Mouse (Mus musculus): ENCODE results near the gene Gm10553.
"Not testable (repeated sequence)": the region's sequence is repeated elsewhere in the genome, so short reads cannot be mapped to it uniquely, and the experiment has no call there.

The Gm10553 gene
- long read RNA-seq, experiment 1: 0 reads
- long read RNA-seq, experiment 2: 0 reads

DNA sequence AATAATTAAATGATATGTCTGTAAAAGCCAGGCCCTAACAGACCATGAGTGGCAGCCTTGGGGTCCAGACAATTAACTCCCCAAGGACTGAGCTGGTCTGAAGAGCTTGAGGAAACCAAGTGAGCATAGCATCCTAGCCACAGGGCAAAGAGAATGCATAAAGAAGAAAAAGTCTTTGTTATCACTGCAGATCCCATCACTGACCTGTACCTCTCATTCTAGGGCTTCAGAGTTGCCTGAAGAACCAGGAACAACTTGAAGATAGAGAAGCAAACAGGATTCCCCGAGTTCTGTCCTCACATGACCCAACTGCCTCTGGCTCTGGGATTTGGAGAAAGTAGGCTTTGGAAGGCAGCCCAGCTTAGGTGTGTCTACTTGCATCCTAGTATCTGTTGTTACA, at the start of gene Gm10553:
Gm10553 (plus strand) TSS at position 301 of the 400 bp plus-strand sequence.
- intact Hi-C loops (cut with DNase I): not testable (repeated sequence)

DNA sequence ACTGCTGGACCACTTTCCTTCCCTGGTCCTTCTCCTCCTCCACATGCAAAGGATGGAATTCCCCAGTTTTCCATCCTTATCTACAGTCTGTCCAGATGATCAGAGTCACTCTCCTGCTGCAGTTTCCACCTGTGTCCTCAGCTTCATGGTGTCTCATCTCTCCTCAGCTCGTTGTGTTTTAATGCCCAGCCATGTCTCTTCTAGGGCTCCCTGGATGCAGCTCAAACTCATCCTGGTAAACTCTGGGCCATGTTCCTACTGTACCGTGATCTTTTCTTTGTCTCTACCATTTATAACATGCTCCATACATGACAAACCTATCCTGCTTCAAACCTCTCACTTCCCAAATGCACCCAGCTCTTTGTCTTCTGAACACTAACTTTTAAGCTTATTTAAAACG, 28.3 kb upstream of the Gm10553 start:
- intact Hi-C loops (cut with DNase I): not testable (repeated sequence)

DNA sequence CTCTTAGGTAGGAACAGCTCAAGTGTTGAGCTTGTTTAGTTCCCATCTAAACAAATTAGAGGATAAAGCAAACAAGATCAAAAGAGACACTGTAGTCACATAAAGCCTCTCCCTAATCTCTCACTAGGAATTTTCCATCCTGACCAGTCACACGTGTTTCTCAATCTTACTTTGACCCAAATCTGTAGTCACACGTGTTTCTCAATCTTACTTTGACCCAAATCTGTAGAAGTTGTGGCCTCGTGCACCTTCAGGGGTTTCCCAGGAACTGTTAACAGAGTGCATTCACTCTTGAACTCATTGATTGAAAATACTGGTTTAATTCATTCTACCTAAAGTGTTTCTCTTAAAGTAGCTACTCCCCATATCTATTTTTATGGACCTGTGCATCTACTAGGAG, 26.9 kb upstream of the Gm10553 start:
- intact Hi-C loops (cut with DNase I): not testable (repeated sequence)

DNA sequence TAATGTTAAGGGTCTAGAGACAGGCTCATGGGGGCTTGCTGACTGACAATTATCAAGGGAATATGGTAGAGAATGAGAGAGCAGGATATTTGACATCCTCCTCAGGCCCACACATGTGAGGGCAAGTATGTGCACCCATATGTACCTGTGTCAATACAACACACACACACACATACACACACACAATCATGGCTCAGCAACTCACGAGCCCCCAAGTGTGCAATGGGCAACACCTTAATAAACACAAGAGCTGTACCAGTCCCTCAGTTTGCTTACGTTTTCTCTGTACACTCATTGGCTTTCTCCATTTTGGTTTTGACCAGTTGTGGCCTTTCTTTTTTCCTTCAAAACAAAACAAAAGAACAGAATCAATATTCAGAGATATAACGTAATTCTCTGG, 15.2 kb upstream of the Gm10553 start:
- intact Hi-C loops (cut with DNase I): not testable (repeated sequence)

DNA sequence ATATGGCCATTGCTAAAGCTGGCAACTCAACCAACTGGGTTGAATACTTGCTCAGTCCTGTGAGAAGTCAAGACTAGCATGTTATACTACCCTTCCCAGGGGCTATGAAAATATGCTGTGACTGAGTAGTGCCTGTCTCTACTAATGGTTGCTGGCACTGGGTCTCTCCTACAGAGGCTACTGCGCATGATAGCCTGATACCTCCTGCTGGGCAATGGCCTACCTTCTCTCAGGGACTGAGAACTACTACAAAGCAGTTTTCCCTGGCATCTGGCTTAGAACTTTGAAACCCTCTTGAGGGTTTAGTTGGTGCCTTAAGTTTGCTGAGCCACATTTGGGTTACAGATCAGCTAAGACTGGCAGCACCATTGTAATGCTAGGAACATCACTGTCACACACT, 13.8 kb upstream of the Gm10553 start:
- intact Hi-C loops (cut with DNase I): not testable (repeated sequence)

DNA sequence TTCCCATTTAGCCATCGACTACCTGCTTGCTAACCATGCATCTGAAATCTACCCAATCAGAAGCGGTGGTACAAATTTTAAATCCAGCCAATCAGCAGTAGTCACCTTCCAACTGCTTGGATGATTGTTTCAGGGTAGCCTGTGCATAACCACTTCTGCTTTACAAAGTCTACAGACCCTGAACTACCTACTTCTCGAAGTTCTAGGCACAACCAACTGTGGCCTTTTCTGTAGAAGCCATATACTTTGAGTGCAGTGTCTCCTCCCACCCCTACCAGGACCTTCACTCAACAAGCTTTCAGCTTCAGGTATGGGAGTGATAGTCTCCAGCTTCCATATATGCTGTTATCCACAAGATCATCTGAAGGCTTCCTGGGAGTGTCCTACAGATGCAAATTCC, 7.8 kb upstream of the Gm10553 start:
- intact Hi-C loops (cut with DNase I): not testable (repeated sequence)

DNA sequence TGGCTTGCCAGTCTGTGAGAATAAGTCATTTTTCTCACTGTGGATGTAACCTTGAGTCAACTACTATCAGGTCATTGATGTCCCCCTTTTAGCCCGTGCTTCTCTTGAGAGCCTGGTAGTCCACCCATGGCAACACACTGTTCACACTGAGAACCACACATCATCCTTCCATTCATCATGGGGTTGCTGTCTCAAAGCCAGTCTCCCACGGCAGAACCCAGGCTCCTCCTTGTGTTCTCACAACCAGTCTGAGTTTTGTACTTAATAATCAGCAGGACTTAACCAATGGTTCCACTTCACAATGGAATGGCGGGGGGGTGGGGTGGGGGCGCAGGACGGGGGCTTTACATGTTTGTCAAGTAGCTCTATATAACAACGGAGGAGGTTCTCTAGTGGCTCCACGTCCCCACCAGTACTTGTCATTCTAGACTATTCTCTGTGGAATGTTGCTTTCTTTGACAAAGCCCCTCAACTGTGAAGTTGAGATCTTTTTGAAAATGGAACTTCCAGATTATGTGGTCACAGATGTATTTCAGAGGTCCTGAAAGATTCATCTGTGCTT, 6.9 kb upstream of the Gm10553 start:
- intact Hi-C loops (cut with DNase I): not testable (repeated sequence)

DNA sequence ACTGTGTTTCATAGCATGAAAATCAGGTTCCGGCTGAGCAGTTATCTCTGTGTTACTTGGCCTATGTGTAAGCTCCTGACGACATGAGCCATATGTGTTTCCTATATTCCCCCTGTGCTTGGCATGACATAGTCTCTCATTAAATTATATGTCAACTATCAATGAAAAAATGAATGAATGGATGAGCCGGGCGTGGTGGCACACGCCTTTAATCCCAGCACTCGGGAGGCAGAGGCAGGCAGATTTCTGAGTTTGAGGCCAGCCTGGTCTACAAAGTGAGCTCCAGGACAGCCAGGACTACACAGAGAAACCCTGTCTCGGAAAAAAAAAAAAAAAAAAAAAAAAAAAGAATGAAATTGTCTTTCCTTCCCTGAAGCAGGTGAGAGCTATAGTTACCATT, 883 bp upstream of the Gm10553 start:
- intact Hi-C loops (cut with DNase I): not testable (repeated sequence)

DNA sequence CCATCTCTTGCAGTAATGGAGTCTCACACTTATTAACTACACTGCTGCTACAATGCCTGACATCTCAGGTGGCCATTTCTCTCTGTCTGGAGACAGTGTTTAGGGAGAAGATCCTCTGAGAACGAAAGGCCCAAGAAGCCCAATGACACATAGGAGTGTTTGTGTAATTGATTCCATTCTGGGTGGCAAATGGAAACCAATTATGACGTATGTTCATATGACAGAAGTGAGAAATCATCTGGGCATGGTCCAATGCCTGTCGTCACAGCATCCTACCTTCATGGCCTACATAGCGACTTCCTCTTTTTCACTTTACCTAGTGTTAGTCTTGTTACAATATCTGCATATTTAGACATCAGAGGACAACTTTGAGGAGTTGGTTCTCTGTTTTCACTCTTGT, 1.8 kb downstream of the Gm10553 start:
- intact Hi-C loops (cut with DNase I): not testable (repeated sequence)

DNA sequence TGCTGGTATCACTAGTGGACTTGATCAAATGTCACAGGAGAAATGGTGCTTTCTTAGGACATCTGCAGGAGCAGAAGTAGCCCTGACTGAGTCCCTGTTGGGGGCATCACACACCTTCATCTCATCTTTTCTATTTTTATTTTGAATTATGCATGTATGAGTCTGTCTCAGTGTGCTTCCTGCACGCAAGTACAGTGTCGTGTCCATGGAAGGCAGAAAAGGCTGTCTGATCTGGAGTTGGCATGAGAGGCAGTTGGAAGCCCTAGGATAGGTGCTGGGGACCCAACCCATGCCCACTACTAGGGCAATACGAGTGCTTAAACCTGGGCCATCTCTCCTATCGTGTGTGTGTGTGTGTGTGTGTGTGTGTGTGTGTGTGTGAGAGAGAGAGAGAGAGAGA, 5.4 kb downstream of the Gm10553 start:
- intact Hi-C loops (cut with DNase I): not testable (repeated sequence)

DNA sequence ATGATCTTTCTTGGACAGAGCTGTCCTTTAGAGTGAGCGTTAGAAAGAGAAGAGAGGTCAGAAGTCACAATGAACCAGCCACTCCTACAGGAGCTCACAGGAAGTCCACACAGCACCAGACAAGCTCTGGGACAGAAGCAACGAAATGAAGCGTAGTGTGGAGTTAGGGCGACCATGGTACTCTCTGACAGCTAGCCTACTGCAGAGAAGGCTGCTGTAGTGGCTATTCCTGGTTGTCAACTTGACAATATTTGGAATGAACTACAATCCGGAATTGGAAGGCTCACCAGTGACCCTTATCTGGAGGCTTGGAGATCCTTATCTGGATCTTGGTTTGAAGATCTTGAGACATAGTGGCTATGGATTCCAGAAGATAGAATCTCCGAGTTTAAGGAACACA, 6.0 kb downstream of the Gm10553 start:
- intact Hi-C loops (cut with DNase I): not testable (repeated sequence)

DNA sequence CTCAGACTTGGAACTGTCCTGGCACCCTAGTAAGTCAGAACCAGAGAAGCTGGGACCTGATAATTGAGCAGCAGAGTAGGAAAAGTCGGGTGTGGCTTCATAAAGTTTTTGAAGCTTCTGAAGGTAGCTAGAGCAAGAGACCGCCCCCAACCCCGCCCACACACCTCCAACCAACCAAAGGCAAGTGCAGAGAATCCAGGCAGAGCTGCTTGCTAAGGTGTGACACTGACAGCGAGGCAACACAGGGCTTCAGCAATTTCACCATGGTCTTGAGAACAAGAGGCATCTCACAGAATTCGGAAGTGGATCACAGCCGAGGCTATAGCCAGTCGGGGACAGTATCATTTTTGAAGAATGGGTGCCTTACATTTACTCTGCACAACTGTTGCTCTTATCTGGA, 9.8 kb downstream of the Gm10553 start, which contains the start of gene A530032D15Rik:
A530032D15Rik (minus strand) TSS at position 101 of the 400 bp plus-strand sequence.
- intact Hi-C loops (cut with DNase I): not testable (repeated sequence)

DNA sequence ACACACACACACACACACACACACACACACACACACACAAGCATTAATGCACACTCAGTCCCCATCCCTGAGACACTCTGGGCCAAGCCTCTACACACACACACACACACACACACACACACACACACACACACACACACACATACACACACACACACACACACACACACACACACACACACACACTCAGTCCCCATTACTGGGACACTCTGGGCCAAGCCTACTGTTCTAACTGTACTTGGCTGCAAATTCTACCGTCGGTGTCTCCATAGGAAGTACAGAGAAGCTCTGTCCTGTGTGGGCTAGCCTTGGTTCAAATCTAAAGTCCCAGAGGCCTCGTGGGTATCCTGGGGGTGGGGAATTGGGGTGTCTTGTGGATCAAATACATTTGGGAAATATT, 10.9 kb downstream of the Gm10553 start:
- intact Hi-C loops (cut with DNase I): not testable (repeated sequence)

DNA sequence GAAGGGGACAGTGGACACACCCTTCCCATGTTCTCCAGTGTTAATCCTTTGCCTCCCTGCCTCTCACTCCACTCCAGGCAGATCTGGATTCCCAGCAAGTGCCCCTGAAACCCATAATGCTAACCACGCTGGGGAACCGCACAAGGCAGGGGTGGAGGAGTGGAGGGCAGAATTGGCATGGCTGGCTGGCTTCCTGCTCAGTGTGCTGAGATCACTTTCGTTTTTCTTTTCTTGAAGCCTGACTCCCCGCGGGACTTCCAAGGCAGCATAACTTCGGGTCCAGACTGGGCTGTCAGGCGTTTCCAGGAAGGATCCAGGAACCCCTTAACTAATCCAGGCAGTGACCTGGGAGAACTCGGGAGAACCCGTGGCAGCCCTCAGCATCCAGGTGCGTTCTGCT, 11.6 kb downstream of the Gm10553 start:
- intact Hi-C loops (cut with DNase I): not testable (repeated sequence)

DNA sequence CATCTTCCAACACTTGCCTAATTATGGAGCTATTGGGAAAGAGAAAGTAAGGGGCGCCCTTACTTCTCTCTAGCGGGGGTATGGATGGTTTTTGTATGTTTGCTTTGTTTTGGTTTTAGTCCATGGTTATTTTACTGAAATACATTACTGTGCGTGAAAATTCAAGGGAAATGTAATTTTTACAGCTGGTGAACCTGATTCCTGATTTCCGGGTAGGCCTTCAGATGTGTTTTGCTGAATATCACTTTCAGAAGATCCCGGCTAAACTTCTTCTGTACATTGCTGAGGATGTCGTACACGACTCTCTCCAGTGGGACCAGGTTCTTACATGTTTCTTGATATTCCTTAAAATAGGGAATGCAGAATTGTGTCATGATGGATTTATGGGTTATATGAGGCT, 12.3 kb downstream of the Gm10553 start:
- intact Hi-C loops (cut with DNase I): not testable (repeated sequence)

DNA sequence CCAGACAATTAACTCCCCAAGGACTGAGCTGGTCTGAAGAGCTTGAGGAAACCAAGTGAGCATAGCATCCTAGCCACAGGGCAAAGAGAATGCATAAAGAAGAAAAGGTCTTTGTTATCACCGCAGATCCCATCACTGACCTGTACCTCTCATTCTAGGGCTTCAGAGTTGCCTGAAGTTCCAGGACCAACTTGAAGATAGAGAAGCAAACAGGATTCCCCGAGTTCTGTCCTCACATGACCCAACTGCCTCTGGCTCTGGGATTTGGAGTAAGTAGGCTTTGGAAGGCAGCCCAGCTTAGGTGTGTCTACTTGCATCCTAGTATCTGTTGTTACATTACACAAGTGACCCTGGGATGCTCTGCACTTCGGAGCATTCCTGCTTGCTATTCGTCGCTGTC, 12.9 kb downstream of the Gm10553 start:
- intact Hi-C loops (cut with DNase I): not testable (repeated sequence)

DNA sequence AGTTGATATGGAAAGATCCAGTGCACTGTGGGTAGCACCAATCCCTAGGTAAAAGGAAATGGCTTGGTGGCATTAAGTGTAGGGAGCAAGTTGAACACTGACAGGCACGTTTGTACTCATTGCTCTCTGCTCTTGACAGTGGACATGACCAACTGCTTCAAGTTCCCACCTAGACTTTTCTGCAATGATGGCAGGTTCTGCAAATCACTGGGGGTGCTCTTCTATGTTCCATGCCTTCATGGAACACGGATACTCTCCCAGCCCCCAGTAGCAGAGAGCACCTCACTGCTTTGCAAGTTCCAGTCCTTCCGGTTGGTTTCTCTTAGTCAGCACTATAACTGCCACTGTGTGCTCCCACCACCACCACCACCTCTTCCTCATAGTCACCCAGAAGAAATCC, 14.1 kb downstream of the Gm10553 start:
- intact Hi-C loops (cut with DNase I): not testable (repeated sequence)

DNA sequence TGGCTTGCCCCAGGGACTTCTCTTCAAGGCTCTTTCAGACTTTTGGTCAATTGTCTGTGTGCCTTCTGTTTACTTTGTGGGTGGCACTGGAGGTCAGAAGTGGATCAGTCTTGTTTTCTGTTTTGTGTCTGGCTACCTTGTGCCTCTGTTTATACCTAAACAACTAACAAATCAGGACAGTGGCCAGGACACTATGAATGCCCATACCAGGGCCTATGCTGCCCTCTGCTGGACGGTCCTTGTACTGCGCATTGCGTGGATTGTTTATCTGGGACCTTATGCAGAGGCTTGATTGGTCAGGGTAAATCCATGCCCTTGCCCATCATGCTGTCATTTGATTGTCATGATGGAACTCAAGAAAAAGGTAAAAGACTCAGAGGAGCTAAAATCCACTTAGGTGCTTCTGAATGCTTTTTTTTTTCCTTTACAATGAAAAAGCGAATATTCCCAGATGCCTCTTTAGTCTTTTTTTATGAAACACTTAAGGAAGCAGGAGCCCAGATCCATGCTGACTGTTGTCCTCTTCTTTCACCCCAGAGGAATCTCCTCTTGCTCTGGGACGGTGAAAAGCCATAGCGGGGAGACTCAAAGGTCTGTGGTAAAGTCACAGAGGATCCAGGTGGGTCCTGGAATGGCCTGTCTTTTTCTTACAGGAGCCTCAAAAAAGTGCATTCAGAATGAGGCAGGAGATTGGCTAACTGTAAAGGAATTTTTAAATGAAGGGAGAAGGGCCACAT, 14.9 kb downstream of the Gm10553 start:
- intact Hi-C loops (cut with DNase I): not testable (repeated sequence)

DNA sequence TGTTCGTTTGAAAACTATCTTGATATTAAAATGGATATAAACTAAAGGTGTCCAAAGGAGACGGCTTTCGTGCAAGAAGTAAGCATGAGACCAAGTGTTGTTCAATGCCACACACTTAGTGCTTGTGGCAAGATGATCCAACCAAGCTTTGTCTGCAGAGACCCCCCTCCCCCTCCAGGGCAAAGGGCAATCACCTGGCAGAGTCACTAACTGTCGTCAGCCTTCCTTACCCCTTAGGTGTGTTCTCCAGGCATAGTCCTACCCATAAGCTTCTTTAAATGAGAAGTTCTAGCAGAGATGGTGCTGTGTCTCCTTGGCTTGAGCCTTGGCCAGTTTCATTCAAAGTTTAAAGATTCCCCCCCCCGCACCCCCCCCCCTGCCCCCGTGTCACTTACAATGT, 17.6 kb downstream of the Gm10553 start:
- intact Hi-C loops (cut with DNase I): not testable (repeated sequence)

DNA sequence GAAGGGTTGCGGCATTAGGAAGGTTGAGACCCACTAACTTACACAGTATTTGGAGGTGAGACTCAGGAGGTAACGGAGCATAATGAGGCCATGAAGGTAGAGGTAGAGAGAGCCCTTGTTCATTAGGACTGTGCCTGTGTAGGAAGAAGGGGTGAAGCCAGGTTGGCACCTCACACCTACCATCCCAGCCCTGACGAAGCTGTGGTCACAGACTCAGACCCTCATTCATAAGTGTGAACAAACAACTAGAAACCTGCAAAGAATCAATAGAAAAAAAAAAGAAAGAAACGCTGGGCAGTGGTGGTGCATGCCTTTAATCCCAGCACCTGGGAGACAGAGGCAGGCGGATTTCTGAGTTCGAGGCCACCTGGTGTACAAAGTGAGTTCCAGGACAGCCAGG, 18.4 kb downstream of the Gm10553 start:
- intact Hi-C loops (cut with DNase I): not testable (repeated sequence)

DNA sequence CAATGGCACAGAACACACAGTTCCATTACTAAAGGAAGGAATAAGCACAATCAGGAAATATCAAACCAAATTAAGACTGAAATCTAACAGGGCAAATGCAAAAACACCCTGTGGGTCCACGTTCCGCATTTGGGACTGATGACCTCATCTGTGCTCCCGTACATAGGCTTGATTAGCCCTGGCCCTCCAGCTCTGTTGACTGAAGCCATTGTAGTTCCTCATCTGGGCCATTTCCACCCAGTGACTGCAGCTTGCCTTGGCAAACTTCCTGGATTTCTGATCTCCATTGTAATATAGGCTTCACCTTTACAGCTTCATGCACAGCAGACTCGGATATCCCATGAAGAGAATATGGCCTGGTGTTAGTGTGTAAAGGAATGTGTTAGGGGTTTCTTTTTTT, 21.9 kb downstream of the Gm10553 start:
- intact Hi-C loops (cut with DNase I): not testable (repeated sequence)

DNA sequence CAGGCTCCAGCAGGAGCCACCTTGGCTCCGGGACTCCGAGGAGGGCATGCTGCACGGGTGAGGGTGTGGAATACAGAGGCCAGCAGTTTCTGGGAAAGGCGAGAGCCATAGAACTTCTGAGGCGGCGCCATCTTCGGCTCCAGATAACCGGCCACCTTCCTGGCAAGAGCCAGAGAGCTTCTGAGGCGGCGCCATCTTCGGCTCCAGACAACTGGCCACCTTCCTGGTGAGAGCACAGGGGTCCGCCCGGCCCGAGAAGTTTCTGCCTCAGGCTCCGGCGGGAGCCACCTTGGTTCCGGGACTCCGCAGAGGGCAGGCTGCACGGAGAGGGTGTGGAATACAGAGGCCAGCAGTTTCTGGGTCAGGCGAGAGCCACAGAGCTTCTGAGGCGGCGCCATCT, 33.7 kb downstream of the Gm10553 start:
- intact Hi-C loops (cut with DNase I): not testable (repeated sequence)

Data from adrenal gland (tissue).